Mouse (Mus musculus): ENCODE measurements around the gene Tor1b.

DNA sequence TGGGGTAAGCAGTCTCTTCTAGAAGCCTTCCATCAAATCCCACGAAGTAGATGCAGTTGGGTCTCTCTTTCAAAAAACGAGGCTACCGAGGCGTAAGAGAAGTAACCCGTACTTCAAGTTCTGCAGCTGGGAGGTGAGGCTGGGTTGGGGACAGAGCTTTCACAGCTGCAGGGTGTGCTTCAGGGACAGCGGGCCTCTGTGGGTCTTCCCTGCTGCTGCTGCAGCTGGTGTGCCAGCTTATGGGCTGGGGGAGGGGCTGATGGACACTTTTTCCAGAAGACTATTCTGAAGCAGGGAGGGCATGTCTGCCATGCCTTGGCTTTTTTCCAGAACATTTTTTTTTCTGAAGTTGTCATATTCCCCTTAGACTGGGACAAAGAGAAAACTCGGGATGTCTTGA is 30.3 kb downstream of the Tor1b start:
- TF ChIP-seq EP300 (IDR thresholded peaks at IDR 0.05; ENCODE audit: low read depth in 1 of 2, low read length in 2 of 2), result no peak
- no peak for TF ChIP-seq CTCF (IDR thresholded peaks at IDR 0.05 in 2 of 3, conservative IDR thresholded peaks at IDR 0.05 in 1 of 3; ENCODE audit: control insufficient read depth in 1 of 3, insufficient read depth in 1 of 3, low read depth in 2 of 3, low read length in 3 of 3, poor library complexity in 1 of 3, severe bottlenecking in 1 of 3)
- no peak for TF ChIP-seq RCOR1 (IDR thresholded peaks at IDR 0.05; ENCODE audit: low read depth, low read length)
- no peak for TF ChIP-seq RAD21 (IDR thresholded peaks at IDR 0.05; ENCODE audit: low read depth, low read length)
- TF ChIP-seq KAT2A (conservative IDR thresholded peaks at IDR 0.05; ENCODE audit: low read depth, low read length), result no peak
- TF ChIP-seq POLR2A (IDR thresholded peaks at IDR 0.05; ENCODE audit: control insufficient read depth in 1 of 2, insufficient read depth in 1 of 2, low read depth in 1 of 2, low read length in 2 of 2, poor library complexity in 1 of 2), result no peak
